Mouse (Mus musculus): ENCODE measurements around the gene Nrtn. TPM values are rescaled to one million over a fixed set of nuclear protein-coding genes. Genes with fewer than 3 reads are reported as not detected.

Nrtn gene
- polyA plus RNA-seq, 1 experiment from 2014 or later: 6.3 TPM

Other genes with a start within 250 kb of the Nrtn start
- gene Znrf4, start 245.1 kb downstream of the Nrtn start, polyA plus RNA-seq (2014; fragmentation: Nextera tagmentation; extraction: Ambion mirVana): not detected in 2 replicates
- 1.1 and 2.1 TPM in 2 replicates for gene Gm20219, start 203.1 kb downstream of the Nrtn start, polyA plus RNA-seq (2014; fragmentation: Nextera tagmentation; extraction: Ambion mirVana)
- 51.6 and 56.8 TPM in 2 replicates for gene Safb2, start 172.9 kb downstream of the Nrtn start, polyA plus RNA-seq (2014; fragmentation: Nextera tagmentation; extraction: Ambion mirVana)
- gene Safb, start 172.7 kb downstream of the Nrtn start, polyA plus RNA-seq (2014; fragmentation: Nextera tagmentation; extraction: Ambion mirVana): 114 and 120 TPM in 2 replicates
- 178 and 203 TPM in 2 replicates for gene 2410015M20Rik, start 147.8 kb downstream of the Nrtn start, polyA plus RNA-seq (2014; fragmentation: Nextera tagmentation; extraction: Ambion mirVana)
- gene Rpl36, start 144.1 kb downstream of the Nrtn start, polyA plus RNA-seq (2014; fragmentation: Nextera tagmentation; extraction: Ambion mirVana): 1,299 and 1,352 TPM in 2 replicates
- gene Lonp1, start 130.6 kb downstream of the Nrtn start, polyA plus RNA-seq (2014; fragmentation: Nextera tagmentation; extraction: Ambion mirVana): 56.0 and 56.3 TPM in 2 replicates
- gene Catsperd, start 129.4 kb downstream of the Nrtn start, polyA plus RNA-seq (2014; fragmentation: Nextera tagmentation; extraction: Ambion mirVana): 0.54 and 0.92 TPM in 2 replicates
- gene Ranbp3, start 84.2 kb downstream of the Nrtn start, polyA plus RNA-seq (2014; fragmentation: Nextera tagmentation; extraction: Ambion mirVana): 112 and 119 TPM in 2 replicates
- 403 and 406 TPM in 2 replicates for gene Ndufa11, start 39.8 kb downstream of the Nrtn start, polyA plus RNA-seq (2014; fragmentation: Nextera tagmentation; extraction: Ambion mirVana)
- gene Vmac, start 39.5 kb downstream of the Nrtn start, polyA plus RNA-seq (2014; fragmentation: Nextera tagmentation; extraction: Ambion mirVana): 17.3 and 17.6 TPM in 2 replicates
- gene Dus3l, start 7.2 kb upstream of the Nrtn start, polyA plus RNA-seq (2014; fragmentation: Nextera tagmentation; extraction: Ambion mirVana): 36.6 and 42.3 TPM in 2 replicates
- gene Prr22, start 12.7 kb upstream of the Nrtn start, polyA plus RNA-seq (2014; fragmentation: Nextera tagmentation; extraction: Ambion mirVana): 0.77 and 1.1 TPM in 2 replicates
- gene Rfx2, start 73.5 kb upstream of the Nrtn start, polyA plus RNA-seq (2014; fragmentation: Nextera tagmentation; extraction: Ambion mirVana): 3.9 and 4.9 TPM in 2 replicates
- gene Acsbg2, start 116.9 kb upstream of the Nrtn start, polyA plus RNA-seq (2014; fragmentation: Nextera tagmentation; extraction: Ambion mirVana): not detected in 2 replicates
- 0.25 and 0.41 TPM in 2 replicates for gene 1700061G19Rik, start 117.9 kb upstream of the Nrtn start, polyA plus RNA-seq (2014; fragmentation: Nextera tagmentation; extraction: Ambion mirVana)
- gene Mllt1, start 177.9 kb upstream of the Nrtn start, polyA plus RNA-seq (2014; fragmentation: Nextera tagmentation; extraction: Ambion mirVana): 31.2 and 36.4 TPM in 2 replicates
- gene Acer1, start 224.6 kb upstream of the Nrtn start, polyA plus RNA-seq (2014; fragmentation: Nextera tagmentation; extraction: Ambion mirVana): not detected in 2 replicates
- gene Clpp, start 232.8 kb upstream of the Nrtn start, polyA plus RNA-seq (2014; fragmentation: Nextera tagmentation; extraction: Ambion mirVana): 142 and 156 TPM in 2 replicates
- gene Alkbh7, start 239.8 kb upstream of the Nrtn start, polyA plus RNA-seq (2014; fragmentation: Nextera tagmentation; extraction: Ambion mirVana): 37.0 and 39.8 TPM in 2 replicates
- gene Pspn, start 242.5 kb upstream of the Nrtn start, polyA plus RNA-seq (2014; fragmentation: Nextera tagmentation; extraction: Ambion mirVana): not detected in 2 replicates